8 mouse cellular contexts compared by ENCODE assay signal in the genomic region with DNA sequence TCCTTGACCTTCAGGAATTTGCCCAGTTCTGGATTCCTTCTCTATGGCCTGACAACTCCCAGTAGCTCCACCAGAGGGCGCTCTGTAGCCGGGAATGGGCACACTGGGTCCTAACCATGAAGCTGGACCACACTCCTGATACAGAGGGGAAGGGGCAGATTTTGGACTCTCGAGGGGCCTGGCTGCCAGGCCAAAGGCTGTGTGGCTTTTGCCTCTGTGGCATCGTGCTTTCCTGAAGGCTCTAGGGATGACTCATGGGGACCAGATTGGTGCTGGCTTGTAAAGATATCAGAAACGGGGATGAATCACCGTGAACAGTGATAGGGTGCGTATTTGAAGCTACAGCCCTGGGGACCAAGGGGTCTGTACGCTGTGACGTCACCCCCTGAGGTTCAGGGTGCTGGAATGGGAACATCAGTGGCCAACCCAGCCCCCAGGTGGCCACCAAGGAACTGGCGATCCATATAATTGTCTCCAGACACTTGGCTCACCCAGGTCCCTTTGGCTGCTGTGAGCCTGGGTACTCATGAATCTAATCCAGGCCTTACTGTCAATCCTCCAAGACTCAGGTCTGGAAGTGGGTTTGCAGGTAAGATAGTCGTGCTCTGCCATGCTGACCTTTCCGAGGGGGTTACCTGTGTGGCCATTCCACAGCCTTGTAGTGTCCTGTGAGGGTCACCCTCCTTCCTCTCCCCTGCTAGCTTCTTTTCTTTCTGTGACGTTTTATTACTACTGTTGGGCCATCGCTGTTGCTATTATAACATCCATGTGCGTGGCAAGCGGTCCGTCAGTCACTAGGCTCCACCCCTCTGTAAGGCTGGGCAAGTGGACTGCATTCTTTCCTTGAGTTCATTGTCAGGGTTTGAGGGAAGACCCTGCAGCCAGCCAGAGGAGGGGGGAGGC. TPM values are rescaled to one million over a fixed set of nuclear protein-coding genes. Genes with fewer than 3 reads are reported as not detected.
DNase-seq lines count a peak whose midpoint lies in the region; ATAC-seq lines count a peak whose summit lies in the region.

No protein-coding gene starts in this region.

- H3K4me3 ChIP-seq in embryonic facial prominence, embryonic 10.5 days, result no peak overlapping the region
- H3K4me3 ChIP-seq in kidney, embryonic 14.5 days (ENCODE audit: low read length), result no peak overlapping the region

- peak; percentile 40 to 42 for DNase-seq in CD8-positive naive resting alpha-beta T cell, adult 2 months (ENCODE audit: low read depth in 2 of 2, low spot score in 2 of 2)
- peak; percentile 88 for DNase-seq in adrenal gland, postnatal 14 days
- DNase-seq in embryonic facial prominence, embryonic 10.5 days (ENCODE audit: low spot score), result peak; percentile 80
- peak; percentile 74 to 84 for DNase-seq in heart, adult 9 months (ENCODE audit: low spot score in 2 of 2)
- peak; percentile 77 for DNase-seq in lung, postnatal 25 days (ENCODE audit: low spot score)
- peak; percentile 78 for DNase-seq in retina, postnatal 1 day
- peak; percentile 76 for DNase-seq in urinary bladder, postnatal 14 days (ENCODE audit: low spot score)

- H3K4me2 ChIP-seq in kidney, embryonic 14.5 days (replicated peaks; ENCODE audit: low read depth, low read length), result no peak overlapping the region

- WGBS in embryonic facial prominence, embryonic 10.5 days, result 55% methylated on average over 17 of the region's 17 CpGs
- WGBS in kidney, embryonic 14.5 days, result 53% methylated on average over 17 of the region's 17 CpGs

- no peaks in the 10 kb centered on the region for H3K36me3 ChIP-seq in embryonic facial prominence, embryonic 10.5 days (replicated peaks)
- no peaks in the 10 kb centered on the region for H3K36me3 ChIP-seq in kidney, embryonic 14.5 days (ENCODE audit: control insufficient read depth, insufficient read depth, low read length)

- no peak overlapping the region for H3K9ac ChIP-seq in kidney, embryonic 14.5 days (ENCODE audit: low read depth, low read length)

- peaks cover 32% of the 10 kb centered on the region for H3K27me3 ChIP-seq in embryonic facial prominence, embryonic 10.5 days (replicated peaks; ENCODE audit: low read depth, poor library complexity, severe bottlenecking)
- no peaks in the 10 kb centered on the region for H3K27me3 ChIP-seq in kidney, embryonic 14.5 days (ENCODE audit: control insufficient read depth, insufficient read depth, low read length)

- H3K4me1 ChIP-seq in embryonic facial prominence, embryonic 10.5 days, result peaks cover 19% of the 10 kb centered on the region
- peaks cover 12% of the 10 kb centered on the region; the same call in 1 of the 2 replicates for H3K4me1 ChIP-seq in kidney, embryonic 14.5 days (ENCODE audit: control insufficient read depth, insufficient read depth, low read length)

- ATAC-seq in kidney, embryonic 14.5 days (ENCODE audit: low FRiP score, low TSS enrichment), result peak; percentile 30; the same call in 1 of the 2 replicates

- no peaks in the 10 kb centered on the region for H3K9me3 ChIP-seq in embryonic facial prominence, embryonic 10.5 days
- H3K9me3 ChIP-seq in kidney, embryonic 14.5 days (ENCODE audit: control insufficient read depth, low read length), result no peaks in the 10 kb centered on the region; the same call in 1 of the 2 replicates

- no peak overlapping the region for H3K27ac ChIP-seq in embryonic facial prominence, embryonic 10.5 days (replicated peaks)
- H3K27ac ChIP-seq in kidney, embryonic 14.5 days (ENCODE audit: low read depth, low read length), result peak overlapping the region; percentile 30; the same call in 1 of the 2 replicates

RNA-seq across cellular contexts. Expression of gene Wnt7b, which starts 17.0 kb away (rescaled TPM):
- total RNA-seq in adrenal gland, postnatal 14 days (2021), result 0.30 and 0.75 TPM in 2 replicates
- polyA plus RNA-seq in embryonic facial prominence, embryonic 10.5 days (2016; fragmentation: Nextera tagmentation; extraction: Ambion mirVana), result 22.0 and 29.5 TPM in 2 replicates
- 10.8 and 15.1 TPM in 2 replicates for polyA plus RNA-seq in kidney, embryonic 14.5 days (2014; fragmentation: Nextera tagmentation; extraction: Ambion mirVana)
